Mouse (Mus musculus): ENCODE measurements at regions not wholly inside any gene's neighbourhood (a gene's known extent, or its start where the extent isn't known, plus 50 kb on each side); places are given as distances from the start of the nearest gene placed in this dataset.

- DNase-seq (ENCODE audit: low read depth, low spot score) = peak; percentile 6
Measured at GRCm38 (mm10) chr19:30289721-30290120, 57.0 kb downstream of the Mbl2 start.

DNA sequence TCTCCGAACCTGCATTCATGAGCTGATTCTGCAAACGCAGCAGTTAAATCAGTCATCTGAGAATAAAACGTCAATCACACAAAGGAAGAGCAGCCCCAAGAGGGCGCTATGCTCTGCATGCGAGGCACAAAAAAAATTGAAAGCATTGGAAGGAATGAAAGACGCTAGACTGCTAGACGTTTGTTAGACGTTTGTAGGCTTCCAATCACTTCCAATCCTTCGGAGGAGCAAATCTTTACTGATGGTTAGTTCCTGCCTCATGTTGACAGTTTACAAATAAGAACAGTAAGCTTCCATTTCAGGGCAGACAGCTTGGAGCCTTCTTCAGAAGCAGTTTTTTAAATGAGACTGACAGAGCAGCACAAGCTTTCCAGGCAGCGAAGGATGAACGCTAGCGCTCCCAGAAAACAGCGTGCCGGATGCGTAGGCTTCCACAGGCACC, 62.5 kb downstream of the Mbl2 start:
- DNase-seq (ENCODE audit: low read depth, low spot score) = peak; percentile 35

DNA sequence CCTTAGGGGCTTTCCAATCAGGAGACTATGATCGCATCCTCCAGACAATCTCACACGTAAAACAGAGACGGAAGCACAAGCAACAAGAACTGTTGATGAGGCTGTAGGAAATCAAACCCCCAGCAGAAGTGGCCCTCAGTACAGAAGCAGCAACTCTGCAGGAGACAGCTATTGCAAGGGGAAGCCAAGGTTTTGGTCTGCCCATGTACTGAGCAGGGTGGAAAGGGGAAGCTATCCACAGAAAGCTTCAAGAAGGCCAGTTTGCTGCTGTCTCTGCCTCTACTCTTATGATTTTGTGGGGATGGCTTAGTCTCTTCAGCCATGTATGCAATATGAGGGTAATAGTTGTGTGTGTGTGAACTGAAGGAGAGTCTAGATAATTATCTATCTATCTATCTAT, 63.3 kb downstream of the Mbl2 start:
- no peak for DNase-seq (ENCODE audit: low read depth, low spot score)

GRCm38 (mm10) chr19:30299536-30299935, 66.8 kb downstream of the Mbl2 start:
- DNase-seq (ENCODE audit: low read depth, low spot score) = no peak

GRCm38 (mm10) chr19:30302281-30302680, 69.5 kb downstream of the Mbl2 start:
- DNase-seq (ENCODE audit: low read depth, low spot score) = no peak

GRCm38 (mm10) chr19:30306379-30306778, 73.6 kb downstream of the Mbl2 start:
- DNase-seq (ENCODE audit: low read depth, low spot score) = no peak

GRCm38 (mm10) chr19:30306919-30307318, 74.2 kb downstream of the Mbl2 start:
- no peak for DNase-seq (ENCODE audit: low read depth, low spot score)

DNA sequence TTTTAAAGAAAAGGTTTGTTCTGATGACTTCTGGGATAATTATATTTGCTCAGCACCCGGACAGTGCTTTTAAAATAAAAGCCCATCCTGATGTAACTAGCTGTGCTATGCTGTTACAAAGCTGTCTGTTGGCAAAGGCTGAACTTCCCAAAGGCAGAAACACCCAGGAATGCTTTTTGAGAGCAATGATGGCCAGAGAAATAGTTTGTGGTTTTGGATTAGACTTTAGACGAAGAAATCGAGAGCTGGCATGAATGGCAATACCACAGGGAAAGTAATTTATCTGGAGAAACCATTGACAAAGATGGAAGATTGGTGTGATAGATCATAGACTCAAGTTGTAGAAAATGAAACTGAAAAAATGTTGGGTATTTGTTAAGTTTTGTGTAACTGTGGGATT, 84.6 kb downstream of the Mbl2 start:
- DNase-seq (ENCODE audit: low read depth, low spot score) = no peak

- no peak for DNase-seq (ENCODE audit: low read depth, low spot score)
Measured at GRCm38 (mm10) chr19:30327693-30328092, 95.0 kb downstream of the Mbl2 start.

GRCm38 (mm10) chr19:30328886-30329285, 96.1 kb downstream of the Mbl2 start:
- no peak for DNase-seq (ENCODE audit: low read depth, low spot score)

GRCm38 (mm10) chr19:30330792-30331191, 98.0 kb downstream of the Mbl2 start:
- DNase-seq (ENCODE audit: low read depth, low spot score) = no peak

- DNase-seq (ENCODE audit: low read depth, low spot score) = no peak
Measured at GRCm38 (mm10) chr19:30331850-30332249, 99.1 kb downstream of the Mbl2 start.

GRCm38 (mm10) chr19:30344401-30344800, 111.7 kb downstream of the Mbl2 start:
- DNase-seq (ENCODE audit: low read depth, low spot score) = no peak

DNA sequence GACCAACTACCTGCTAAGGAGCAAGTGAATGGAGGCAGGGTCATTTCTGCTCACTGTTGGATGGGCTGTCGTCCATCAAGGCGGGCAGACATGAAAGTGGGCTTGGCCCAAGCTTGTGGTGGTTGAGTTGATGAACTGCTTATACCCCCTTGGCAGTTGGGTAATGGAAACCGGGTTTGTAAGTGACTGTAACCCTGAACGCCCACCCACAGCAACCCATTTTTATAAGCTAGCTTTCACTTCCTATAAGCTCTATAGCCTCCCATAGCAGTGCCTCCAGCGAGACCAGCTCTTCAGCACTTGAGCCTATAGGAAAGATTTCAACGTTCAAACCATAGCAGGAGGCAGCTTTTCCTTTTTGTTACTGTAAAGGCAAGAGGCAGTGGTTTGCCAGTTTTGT, 116.2 kb downstream of the Mbl2 start:
- no peak for DNase-seq (ENCODE audit: low read depth, low spot score)

DNA sequence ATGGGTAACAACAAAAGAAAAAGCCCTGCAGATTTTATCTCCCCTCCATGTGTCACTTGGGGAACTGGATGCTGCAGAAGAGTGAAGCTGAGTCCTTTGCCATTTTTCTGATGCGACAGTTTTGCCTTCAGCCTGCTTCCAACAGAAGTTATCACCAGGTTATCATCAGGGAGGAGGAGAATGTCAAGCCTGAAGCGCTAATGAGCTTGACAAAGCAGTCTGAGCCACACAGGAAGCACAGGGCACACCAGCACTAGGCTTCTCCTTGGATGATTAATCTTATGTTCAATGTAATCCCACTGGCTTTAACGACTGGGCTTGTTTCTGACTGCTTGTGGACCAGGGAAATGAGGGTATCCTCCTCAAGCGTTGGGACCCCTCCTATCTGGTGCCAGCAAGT, 122.2 kb downstream of the Mbl2 start:
- DNase-seq (ENCODE audit: low read depth, low spot score) = no peak

DNA sequence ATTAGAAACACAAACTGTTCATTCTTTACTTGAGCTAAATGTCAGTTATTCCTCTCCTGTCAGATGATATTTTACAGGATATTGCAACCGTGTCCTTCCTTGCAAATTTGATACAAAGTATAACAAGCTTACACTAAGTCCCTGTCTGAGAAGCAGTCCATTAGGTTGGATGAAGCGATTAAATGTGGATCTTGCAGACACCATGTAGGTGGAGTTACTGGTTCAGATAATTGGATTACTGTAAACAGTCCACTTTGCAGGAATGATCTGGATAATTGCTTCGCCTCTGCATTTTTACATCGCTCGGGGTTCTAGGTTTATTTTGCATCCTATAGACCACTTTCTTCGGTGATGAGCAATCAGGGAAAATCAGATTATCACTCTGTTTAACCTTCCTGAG, 126.2 kb downstream of the Mbl2 start:
- no peak for DNase-seq (ENCODE audit: low read depth, low spot score)

DNA sequence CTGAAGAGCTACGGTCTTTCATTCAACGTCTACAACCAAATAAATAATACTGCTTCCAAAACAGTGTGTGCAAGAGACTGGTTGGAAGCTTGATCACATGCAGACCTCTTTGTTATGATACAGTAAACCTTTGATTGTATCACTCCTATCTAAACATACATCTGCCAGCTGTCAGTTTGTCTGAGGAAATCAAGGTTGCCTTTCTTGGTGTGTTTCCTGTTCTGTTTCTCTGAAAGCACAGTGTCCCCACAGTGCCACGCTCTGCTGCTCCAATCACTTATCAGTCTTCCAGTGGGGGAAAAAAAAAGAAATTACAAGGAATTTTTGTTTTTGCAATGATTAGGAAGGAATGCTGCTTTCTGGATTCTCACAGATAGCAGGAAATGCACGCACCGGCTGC, 139.2 kb downstream of the Mbl2 start:
- DNase-seq (ENCODE audit: low read depth, low spot score) = no peak

GRCm38 (mm10) chr19:30379767-30380166, 147.0 kb downstream of the Mbl2 start:
- DNase-seq (ENCODE audit: low read depth, low spot score) = no peak

GRCm38 (mm10) chr19:30380515-30381206, 147.9 kb downstream of the Mbl2 start:
- no peak for DNase-seq (ENCODE audit: low read depth, low spot score)

- DNase-seq (ENCODE audit: low read depth, low spot score) = no peak
Measured at GRCm38 (mm10) chr19:30393791-30394190, 155.7 kb downstream of the Dkk1 start.

DNA sequence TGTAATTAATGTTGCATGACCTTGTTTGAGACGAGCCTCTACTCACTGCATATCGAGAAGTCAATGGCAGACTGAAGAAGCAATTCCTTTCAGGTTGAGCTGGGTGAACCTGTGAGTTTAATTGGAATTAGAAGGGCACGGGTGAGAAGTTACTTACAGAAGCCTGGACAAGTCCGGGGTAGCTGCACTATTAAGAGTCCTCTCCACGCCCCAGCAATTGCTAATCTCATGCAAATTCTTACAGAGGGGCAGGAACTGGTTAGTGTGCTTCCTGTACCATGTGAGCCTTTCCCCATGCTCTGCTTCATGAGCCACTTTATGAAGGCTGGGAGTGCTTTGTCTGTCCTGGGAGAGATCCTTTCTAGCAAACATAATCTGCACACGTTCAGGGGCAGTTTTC, 142.5 kb downstream of the Dkk1 start:
- DNase-seq (ENCODE audit: low read depth, low spot score) = no peak

DNA sequence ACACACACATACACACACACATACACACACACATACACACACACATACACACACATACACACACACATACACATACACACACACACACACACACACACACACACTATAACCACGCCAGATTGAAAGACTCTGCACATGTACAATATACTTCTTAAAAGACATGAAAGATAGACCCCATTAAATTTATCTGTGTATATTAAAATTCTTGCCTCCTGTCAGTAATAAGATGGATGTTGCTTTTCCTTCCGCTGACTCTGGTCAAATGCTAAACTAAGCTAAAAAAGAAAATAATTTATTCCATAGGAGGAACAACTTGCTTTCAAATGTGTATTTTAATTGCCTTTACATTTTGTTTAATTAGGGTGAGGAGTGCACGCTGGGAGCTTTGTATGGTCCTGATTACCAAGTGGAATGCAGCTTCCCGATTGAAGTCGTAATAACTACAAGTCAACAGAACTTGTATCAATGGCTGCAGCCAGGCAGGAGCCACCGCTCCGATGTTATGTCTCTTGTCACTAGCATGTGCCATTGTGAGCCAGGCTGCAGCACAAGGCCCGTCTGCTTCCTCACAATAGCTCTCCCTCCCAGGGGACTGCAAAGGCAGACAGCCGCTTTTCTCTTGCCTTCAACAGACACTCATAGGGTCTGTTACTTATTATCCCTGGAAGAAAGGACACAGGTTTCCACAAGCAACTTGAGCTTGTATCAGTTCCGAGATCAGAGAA, 129.7 kb downstream of the Dkk1 start:
- no peak for DNase-seq (ENCODE audit: low read depth, low spot score)

GRCm38 (mm10) chr19:30425627-30426026, 123.8 kb downstream of the Dkk1 start:
- no peak for DNase-seq (ENCODE audit: low read depth, low spot score)

Data from ES-CJ7 (cell line).